Mouse (Mus musculus): ENCODE measurements around the gene Nab2. TPM values are rescaled to one million over a fixed set of nuclear protein-coding genes. Genes with fewer than 3 reads are reported as not detected.

Gene Nab2
- polyA plus RNA-seq, 1 experiment = 79.2 TPM

DNA sequence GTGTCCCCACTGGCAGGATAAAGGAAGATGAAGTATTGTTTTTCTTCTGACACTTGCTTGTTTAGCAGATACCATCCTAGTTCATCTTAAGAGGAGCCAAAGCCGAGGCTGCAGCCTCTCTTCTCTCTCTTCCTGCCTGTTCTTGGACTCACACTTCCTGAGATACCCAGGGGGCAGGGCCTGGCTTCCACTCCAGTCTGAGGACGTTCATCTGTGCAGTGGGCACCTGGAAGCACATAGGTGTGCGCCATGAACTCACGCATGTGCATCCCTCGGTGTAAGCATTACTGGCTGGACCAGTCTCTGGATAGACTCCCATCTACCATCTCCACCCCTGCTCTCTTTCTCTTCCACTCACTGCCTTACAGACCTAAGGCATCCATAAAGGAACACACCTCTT, 27.9 kb downstream of the Nab2 start:
- no peak for TF ChIP-seq POLR2A (IDR thresholded peaks at IDR 0.05; ENCODE audit: control insufficient read depth, extremely low read depth, insufficient read depth, low read length, poor library complexity)
- no peak for TF ChIP-seq CTCF (IDR thresholded peaks at IDR 0.05; ENCODE audit: borderline replicate concordance, control insufficient read depth, extremely low read depth, insufficient read depth, low read length, poor library complexity)
- Histone ChIP-seq H3K4me3 (ENCODE audit: control insufficient read depth, insufficient read depth, low read length) (no peak overlapping the region), H3K4me1 (replicated peaks; ENCODE audit: control insufficient read depth, insufficient read depth, low read length) (peaks cover 15% of the 10 kb centered on the region), H3K27me3 (ENCODE audit: control insufficient read depth, insufficient read depth, low read length) (no peaks in the 10 kb centered on the region), H3K36me3 (ENCODE audit: control insufficient read depth, insufficient read depth, low read length) (no peaks in the 10 kb centered on the region), H3K27ac (ENCODE audit: control insufficient read depth, insufficient read depth, low read length) (no peak overlapping the region)
- DNase-seq = no peak
- 68% methylated on average over 5 of the region's 5 CpGs for WGBS

DNA sequence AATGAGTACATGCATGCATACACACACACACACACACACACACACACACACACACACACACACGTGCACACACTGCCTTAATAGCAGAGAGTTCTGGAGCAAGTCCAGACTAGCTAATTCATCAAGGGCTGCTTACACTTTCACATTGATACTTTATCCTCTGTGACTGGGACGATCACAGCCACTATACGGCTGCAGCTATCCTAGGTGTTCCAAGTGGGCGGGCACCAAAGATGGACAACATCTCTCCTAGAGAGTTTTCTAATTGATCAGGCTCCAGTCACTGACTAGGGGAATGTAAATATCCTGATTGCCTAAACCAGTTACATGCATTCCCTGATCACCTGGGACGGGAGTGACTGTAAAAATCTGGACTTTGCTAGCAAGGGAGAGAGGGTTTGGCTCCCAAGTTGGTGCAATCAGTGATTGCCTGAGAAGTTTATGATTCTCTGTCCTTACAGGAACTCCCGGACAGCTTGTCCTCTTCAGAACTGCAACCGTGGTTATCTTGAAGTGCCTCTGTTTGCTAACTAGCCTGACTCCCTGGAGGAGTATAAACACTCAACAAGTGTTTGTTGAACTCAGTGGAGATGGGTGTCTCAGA, 35.6 kb downstream of the Nab2 start:
- Histone ChIP-seq H3K27ac (ENCODE audit: control insufficient read depth, insufficient read depth, low read length) (no peak overlapping the region), H3K4me3 (ENCODE audit: control insufficient read depth, insufficient read depth, low read length) (no peak overlapping the region), H3K4me1 (replicated peaks; ENCODE audit: control insufficient read depth, insufficient read depth, low read length) (no peaks in the 10 kb centered on the region), H3K27me3 (ENCODE audit: control insufficient read depth, insufficient read depth, low read length) (no peaks in the 10 kb centered on the region), H3K36me3 (ENCODE audit: control insufficient read depth, insufficient read depth, low read length) (no peaks in the 10 kb centered on the region)
- no peak for DNase-seq
- TF ChIP-seq CTCF (IDR thresholded peaks at IDR 0.05; ENCODE audit: borderline replicate concordance, control insufficient read depth, extremely low read depth, insufficient read depth, low read length, poor library complexity) (no peak), POLR2A (IDR thresholded peaks at IDR 0.05; ENCODE audit: control insufficient read depth, extremely low read depth, insufficient read depth, low read length, poor library complexity) (no peak)
- 88% methylated on average over 7 of the region's 7 CpGs for WGBS

DNA sequence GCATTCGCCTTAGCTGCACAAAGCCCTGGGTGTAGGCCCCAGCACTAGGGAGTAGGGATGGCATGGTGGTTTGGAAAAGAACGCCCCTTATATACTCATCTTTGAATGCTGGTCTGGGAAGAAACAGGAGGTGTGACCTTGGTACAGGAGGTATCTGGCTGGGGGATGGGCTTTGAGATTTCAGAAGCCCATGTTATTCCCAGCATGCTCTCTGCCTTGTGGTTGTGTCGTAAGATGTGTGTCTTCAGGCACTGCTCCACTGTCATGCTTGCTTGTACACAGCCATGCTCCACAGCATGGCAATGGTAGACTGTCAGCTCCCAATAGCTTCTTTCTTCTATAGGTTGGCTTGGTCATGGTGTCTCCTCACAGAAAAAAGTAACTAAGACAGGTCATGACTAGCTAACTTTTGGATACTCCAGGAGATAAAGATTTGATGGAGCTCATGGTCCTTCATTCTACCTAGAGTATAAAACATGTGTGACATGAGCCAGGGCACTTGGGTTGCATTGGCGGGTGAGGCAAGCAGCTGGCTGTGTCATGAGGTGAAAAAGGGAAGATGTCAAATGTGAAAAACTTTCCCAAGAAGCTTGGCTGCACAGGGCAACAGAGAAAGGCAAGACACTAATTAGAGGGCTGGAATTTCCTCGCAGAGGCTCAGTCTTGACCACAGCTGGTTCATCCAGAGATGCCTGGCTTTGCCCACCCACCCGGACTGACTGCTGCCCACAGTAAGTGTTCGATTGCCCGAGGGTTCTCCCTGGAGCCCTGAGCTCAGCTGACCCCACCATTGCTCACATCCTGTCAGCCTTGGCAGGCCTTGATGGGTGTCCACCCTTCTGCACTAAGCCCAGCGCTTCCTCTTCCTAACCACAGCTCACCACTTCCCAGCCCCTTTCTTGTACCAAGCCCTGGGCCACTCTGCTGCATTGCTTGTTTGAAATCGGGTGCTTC, 36.8 kb downstream of the Nab2 start:
- no peaks in the 10 kb centered on the region for H3K27me3 ChIP-seq (ENCODE audit: control insufficient read depth, insufficient read depth, low read length)
- DNase-seq = no peak
- H3K36me3 ChIP-seq (ENCODE audit: control insufficient read depth, insufficient read depth, low read length) = no peaks in the 10 kb centered on the region
- TF ChIP-seq POLR2A (IDR thresholded peaks at IDR 0.05; ENCODE audit: control insufficient read depth, extremely low read depth, insufficient read depth, low read length, poor library complexity) = no peak
- no peak for TF ChIP-seq CTCF (IDR thresholded peaks at IDR 0.05; ENCODE audit: borderline replicate concordance, control insufficient read depth, extremely low read depth, insufficient read depth, low read length, poor library complexity)
- WGBS = 43% methylated on average over 10 of the region's 10 CpGs
- H3K4me3 ChIP-seq (ENCODE audit: control insufficient read depth, insufficient read depth, low read length) = no peak overlapping the region
- no peak overlapping the region for H3K27ac ChIP-seq (ENCODE audit: control insufficient read depth, insufficient read depth, low read length)
- no peaks in the 10 kb centered on the region for H3K4me1 ChIP-seq (replicated peaks; ENCODE audit: control insufficient read depth, insufficient read depth, low read length)

DNA sequence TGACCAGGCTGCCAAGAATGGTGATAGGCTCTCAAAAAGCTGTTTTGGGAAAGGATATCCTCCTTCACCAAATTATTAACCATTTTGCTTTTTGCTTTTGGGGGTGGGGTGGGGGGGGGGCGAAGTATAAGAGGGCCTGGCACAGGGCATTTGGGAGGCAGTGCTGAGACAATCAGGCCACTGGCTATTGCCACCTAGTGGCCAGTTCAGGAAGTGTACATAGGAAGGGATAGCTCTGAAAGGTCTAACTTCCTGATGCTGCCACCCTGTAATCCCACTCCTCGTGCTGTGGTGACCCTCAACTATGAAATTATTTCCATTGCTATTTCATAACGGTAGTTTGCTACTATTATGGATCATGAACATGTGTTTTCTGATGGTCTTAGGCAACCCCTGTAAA, 41.9 kb downstream of the Nab2 start:
- H3K27me3 ChIP-seq (ENCODE audit: control insufficient read depth, insufficient read depth, low read length) = no peaks in the 10 kb centered on the region
- H3K4me1 ChIP-seq (replicated peaks; ENCODE audit: control insufficient read depth, insufficient read depth, low read length) = peaks cover 8% of the 10 kb centered on the region
- WGBS = 89% methylated on average over 3 of the region's 3 CpGs
- H3K36me3 ChIP-seq (ENCODE audit: control insufficient read depth, insufficient read depth, low read length) = no peaks in the 10 kb centered on the region
- H3K27ac ChIP-seq (ENCODE audit: control insufficient read depth, insufficient read depth, low read length) = no peak overlapping the region
- no peak overlapping the region for H3K4me3 ChIP-seq (ENCODE audit: control insufficient read depth, insufficient read depth, low read length)
- DNase-seq = peak; percentile 44
- TF ChIP-seq POLR2A (IDR thresholded peaks at IDR 0.05; ENCODE audit: control insufficient read depth, extremely low read depth, insufficient read depth, low read length, poor library complexity) = no peak

DNA sequence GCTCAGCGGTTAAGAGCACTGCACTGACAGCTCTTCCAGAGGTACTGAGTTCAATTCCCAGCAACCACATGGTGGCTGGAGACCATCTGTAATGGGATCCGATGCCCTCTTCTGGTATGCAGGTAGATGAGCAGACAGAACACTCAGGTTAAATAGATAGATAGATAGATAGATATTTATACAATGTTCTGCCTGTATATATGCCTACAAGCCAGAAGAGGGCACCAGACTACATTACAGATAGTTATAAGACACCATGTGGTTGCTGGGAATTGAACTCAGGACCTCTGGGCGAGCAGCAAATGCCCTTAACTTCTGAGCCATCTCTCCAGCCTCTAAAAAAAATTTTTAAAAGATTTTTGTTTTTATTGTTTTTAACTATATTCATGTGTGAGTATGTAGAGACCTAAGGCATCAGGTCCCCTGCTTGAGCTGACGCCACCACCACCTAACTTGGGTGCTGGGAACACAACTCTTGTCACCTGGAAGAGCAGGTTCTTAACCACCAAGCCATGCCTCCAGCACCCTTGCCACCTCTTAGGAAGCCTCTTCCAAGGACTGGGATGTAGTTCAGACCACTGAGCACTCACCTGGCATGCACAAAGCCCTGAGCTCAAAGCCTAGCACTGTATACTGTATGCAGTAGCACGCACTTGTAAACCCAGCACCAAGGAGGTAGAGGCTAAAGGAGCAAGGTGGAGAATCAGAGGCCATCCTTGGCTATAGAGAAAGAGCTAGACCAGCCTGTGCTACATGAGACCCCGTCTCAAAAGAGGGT, 44.7 kb downstream of the Nab2 start:
- H3K4me3 ChIP-seq (ENCODE audit: control insufficient read depth, insufficient read depth, low read length) = no peak overlapping the region
- H3K27ac ChIP-seq (ENCODE audit: control insufficient read depth, insufficient read depth, low read length) = no peak overlapping the region
- WGBS = 95% methylated on average over 6 of the region's 6 CpGs
- no peak for DNase-seq
- peaks cover 12% of the 10 kb centered on the region for H3K4me1 ChIP-seq (replicated peaks; ENCODE audit: control insufficient read depth, insufficient read depth, low read length)
- no peaks in the 10 kb centered on the region for H3K27me3 ChIP-seq (ENCODE audit: control insufficient read depth, insufficient read depth, low read length)
- TF ChIP-seq CTCF (IDR thresholded peaks at IDR 0.05; ENCODE audit: borderline replicate concordance, control insufficient read depth, extremely low read depth, insufficient read depth, low read length, poor library complexity) (no peak), POLR2A (IDR thresholded peaks at IDR 0.05; ENCODE audit: control insufficient read depth, extremely low read depth, insufficient read depth, low read length, poor library complexity) (no peak)
- no peaks in the 10 kb centered on the region for H3K36me3 ChIP-seq (ENCODE audit: control insufficient read depth, insufficient read depth, low read length)

DNA sequence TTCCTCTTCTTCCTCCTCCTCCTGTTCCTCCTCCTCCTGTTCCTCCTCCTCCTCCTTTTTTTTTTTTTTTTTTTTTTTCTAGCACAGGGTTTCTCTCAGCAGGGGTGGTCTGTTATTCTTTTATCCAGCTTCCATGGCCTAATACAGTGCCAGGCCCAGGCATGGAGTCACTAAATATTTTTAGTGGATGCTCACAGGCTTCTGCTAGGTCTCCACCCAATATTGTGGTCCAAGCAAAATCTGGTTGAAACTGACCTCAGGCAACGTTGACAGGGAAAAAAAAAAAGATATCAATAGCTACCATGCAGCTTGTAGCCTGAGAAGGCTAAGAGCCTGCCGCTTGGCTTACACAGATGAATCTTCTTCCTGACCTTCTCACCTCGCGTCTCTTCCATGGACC, 45.7 kb downstream of the Nab2 start:
- Histone ChIP-seq H3K36me3 (ENCODE audit: control insufficient read depth, insufficient read depth, low read length) (no peaks in the 10 kb centered on the region), H3K4me1 (replicated peaks; ENCODE audit: control insufficient read depth, insufficient read depth, low read length) (peaks cover 12% of the 10 kb centered on the region), H3K27ac (ENCODE audit: control insufficient read depth, insufficient read depth, low read length) (no peak overlapping the region), H3K27me3 (ENCODE audit: control insufficient read depth, insufficient read depth, low read length) (no peaks in the 10 kb centered on the region), H3K4me3 (ENCODE audit: control insufficient read depth, insufficient read depth, low read length) (no peak overlapping the region)
- no peak for TF ChIP-seq CTCF (IDR thresholded peaks at IDR 0.05; ENCODE audit: borderline replicate concordance, control insufficient read depth, extremely low read depth, insufficient read depth, low read length, poor library complexity)
- TF ChIP-seq POLR2A (IDR thresholded peaks at IDR 0.05; ENCODE audit: control insufficient read depth, extremely low read depth, insufficient read depth, low read length, poor library complexity) = no peak
- DNase-seq = no peak
- whole genome bisulfite sequencing = 82% methylated on average over 4 of the region's 4 CpGs
